Mouse (Mus musculus) liver, embryonic 15.5 days (tissue): ENCODE data around the gene Miga1. TPM values are rescaled to one million over a fixed set of nuclear protein-coding genes. Genes with fewer than 3 reads are reported as not detected.

Source experiments
- polyA plus RNA-seq: library from polyadenylated mRNA; unstranded; fragments of >200 nt; fragmentation: Nextera tagmentation; extraction: Ambion mirVana; gene quantifications from 2 replicates; pipeline ENCODE4 v1.2.1, GENCODE M21; 2015

Miga1 gene
- polyA plus RNA-seq, 1 experiment from 2014 or later: 3.5 TPM

Other genes starting within 250 kb of the Miga1 start
- 19.3 and 20.0 TPM in 2 replicates for gene Gipc2, start 174.2 kb downstream of the Miga1 start, polyA plus RNA-seq
- 35.3 and 36.8 TPM in 2 replicates for gene Dnajb4, start 130.1 kb downstream of the Miga1 start, polyA plus RNA-seq
- 55.1 and 57.1 TPM in 2 replicates for gene Fubp1, start 130.0 kb downstream of the Miga1 start, polyA plus RNA-seq
- gene Nexn, start 74.1 kb downstream of the Miga1 start, polyA plus RNA-seq: 1.5 and 1.7 TPM in 2 replicates
- 19.6 and 21.4 TPM in 2 replicates for gene Usp33, start 6.1 kb upstream of the Miga1 start, polyA plus RNA-seq
- gene Zzz3, start 55.1 kb upstream of the Miga1 start, polyA plus RNA-seq: 10.8 and 14.3 TPM in 2 replicates